Mouse (Mus musculus) myocyte (in vitro differentiated cells): ENCODE data around the gene Lyrm1.

Experiments used
- E2F4 ChIP-seq: IDR thresholded peaks from one replicate; pipeline ENCODE4 v1.6.1; 2011; ENCODE audit warnings: mild to moderate bottlenecking, control low read depth, moderate library complexity; ENCODE audit not compliant: insufficient read depth
- MAX ChIP-seq: IDR thresholded peaks from one replicate; pipeline ENCODE4 v1.6.1; 2011; ENCODE audit warnings: low read depth, mild to moderate bottlenecking, control low read depth
- MYOG ChIP-seq, 3 experiments: IDR thresholded peaks; one replicate each; pipeline ENCODE4 v1.6.1; 2011; ENCODE audit warnings: control low read depth in 2 of 3, low read depth in 2 of 3, mild to moderate bottlenecking in 2 of 3; ENCODE audit not compliant: insufficient read length in 2 of 3, control insufficient read depth in 1 of 3, insufficient read depth in 1 of 3
- POLR2A ChIP-seq: IDR thresholded peaks from one replicate; pipeline ENCODE4 v1.6.1; 2011; ENCODE audit warnings: low read depth, mild to moderate bottlenecking, control low read depth, moderate library complexity; ENCODE audit not compliant: insufficient read length
- POLR2AphosphoS2 ChIP-seq: IDR thresholded peaks from one replicate; pipeline ENCODE4 v1.6.1; 2011; ENCODE audit warnings: low read depth, control low read depth; ENCODE audit not compliant: insufficient read length
- TCF12 ChIP-seq: IDR thresholded peaks from one replicate; pipeline ENCODE4 v1.6.1; 2011; ENCODE audit warnings: mild to moderate bottlenecking, control low read depth; ENCODE audit not compliant: poor library complexity, insufficient read depth, severe bottlenecking
- TCF3 ChIP-seq: IDR thresholded peaks from one replicate; pipeline ENCODE4 v1.6.1; 2011; ENCODE audit warnings: low read depth, control low read depth; ENCODE audit not compliant: insufficient read length
- USF1 ChIP-seq: IDR thresholded peaks from one replicate; pipeline ENCODE4 v1.6.1; 2011; ENCODE audit warnings: low read depth, mild to moderate bottlenecking, control low read depth, moderate library complexity

DNA sequence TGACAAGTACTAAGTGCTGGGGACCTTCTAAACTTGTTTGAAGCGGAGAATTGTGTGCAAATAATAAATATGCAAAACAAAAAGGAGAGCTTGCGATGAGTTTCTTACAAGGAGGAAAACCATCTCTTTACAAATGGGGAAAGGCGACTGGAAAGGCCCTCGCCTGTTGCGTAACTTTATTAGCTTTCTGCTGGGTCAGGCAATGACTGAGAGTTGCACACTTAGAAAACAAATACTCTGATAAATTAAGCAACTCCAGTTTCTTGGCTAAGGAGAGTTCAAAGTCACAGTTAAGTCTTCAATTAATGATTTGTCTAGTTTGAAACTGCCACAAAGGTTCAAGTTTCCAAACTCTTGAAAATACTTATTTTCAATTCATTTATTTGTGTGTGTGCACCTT is 15.3 kb upstream of the Lyrm1 start:
- TF ChIP-seq MYOG (IDR thresholded peaks at IDR 0.05; ENCODE audit: control insufficient read depth in 1 of 3, insufficient read depth in 1 of 3, insufficient read length in 2 of 3, low read depth in 2 of 3): no peak
- no peak for TF ChIP-seq POLR2A
- no peak for TF ChIP-seq MAX
- TF ChIP-seq POLR2AphosphoS2: no peak
- no peak for TF ChIP-seq USF1
- TF ChIP-seq TCF3: no peak
- TF ChIP-seq TCF12: no peak
- no peak for TF ChIP-seq E2F4
